Mouse (Mus musculus): ENCODE measurements around the gene Tspan18. TPM values are rescaled to one million over a fixed set of nuclear protein-coding genes. Genes with fewer than 3 reads are reported as not detected.

The Tspan18 gene
- polyA plus RNA-seq, 1 experiment from 2014 or later = 0.07 TPM

GRCm38 (mm10) chr2:93152883-93153491 is 181.3 kb downstream of the Tspan18 start:
- no peak overlapping the region for H3K4me3 ChIP-seq (ENCODE audit: inconsistent target)
- H3K79me2 ChIP-seq (ENCODE audit: inconsistent target) = no peaks in the 10 kb centered on the region
- H3K36me3 ChIP-seq (ENCODE audit: inconsistent target) = no peaks in the 10 kb centered on the region
- 87% methylated on average over 7 of the region's 7 CpGs for WGBS (ENCODE audit: missing documents)
- H3K27ac ChIP-seq = no peak overlapping the region

- Histone ChIP-seq H3K79me2 (ENCODE audit: inconsistent target) (no peaks in the 10 kb centered on the region), H3K27ac (no peak overlapping the region), H3K4me3 (ENCODE audit: inconsistent target) (no peak overlapping the region), H3K36me3 (ENCODE audit: inconsistent target) (no peaks in the 10 kb centered on the region)
- WGBS (ENCODE audit: missing documents) = 55% methylated on average over 6 of the region's 6 CpGs
These were observed 182.1 kb downstream of the Tspan18 start for GRCm38 (mm10) chr2:93152191-93152601.

Other genes starting within 250 kb of the Tspan18 start
- 0.30 to 0.41 TPM (median 0.37 TPM) in 3 replicates for gene Trp53i11, start 147.0 kb downstream of the Tspan18 start, polyA plus RNA-seq (2018)
- gene Cd82, start 128.6 kb upstream of the Tspan18 start, polyA plus RNA-seq (2018) = 30.5 to 60.9 TPM (median 48.2 TPM) in 3 replicates
- not detected in 3 replicates for gene Gm10803, start 226.1 kb upstream of the Tspan18 start, polyA plus RNA-seq (2018)

Measured in macrophage (primary cell).